Mouse (Mus musculus): ENCODE results near the gene Lhfpl2. TPM values are rescaled to one million over a fixed set of nuclear protein-coding genes. Genes with fewer than 3 reads are reported as not detected.
A peak's percentile ranks its signal among the peaks of the same experiment; 100 is the strongest.

The Lhfpl2 gene
- total RNA-seq, 2 experiments from 2014 or later: 12.1 to 14.4 TPM

DNA sequence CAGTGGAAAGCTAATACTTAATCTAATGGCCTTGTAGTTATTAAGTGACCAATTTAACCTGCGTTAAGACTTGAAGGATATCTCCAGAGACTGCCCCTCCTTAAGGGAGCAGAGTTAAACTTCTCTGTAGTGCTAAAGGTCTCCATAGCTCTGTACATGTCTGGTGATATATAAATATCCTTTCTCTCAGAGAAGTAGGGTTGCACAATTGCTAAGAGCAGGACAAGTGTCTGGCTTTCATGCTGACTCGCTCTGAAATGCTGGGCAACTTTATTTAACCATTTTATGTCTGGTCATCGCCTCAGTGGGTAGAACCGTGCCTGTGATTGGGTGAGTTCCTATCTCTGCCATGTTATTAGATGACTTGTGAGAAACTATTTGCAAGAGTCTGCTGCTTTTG, 36.6 kb downstream of the Lhfpl2 start:
- intact Hi-C loops (cut with DNase I): no loop called here
- DNase-seq: no peak

DNA sequence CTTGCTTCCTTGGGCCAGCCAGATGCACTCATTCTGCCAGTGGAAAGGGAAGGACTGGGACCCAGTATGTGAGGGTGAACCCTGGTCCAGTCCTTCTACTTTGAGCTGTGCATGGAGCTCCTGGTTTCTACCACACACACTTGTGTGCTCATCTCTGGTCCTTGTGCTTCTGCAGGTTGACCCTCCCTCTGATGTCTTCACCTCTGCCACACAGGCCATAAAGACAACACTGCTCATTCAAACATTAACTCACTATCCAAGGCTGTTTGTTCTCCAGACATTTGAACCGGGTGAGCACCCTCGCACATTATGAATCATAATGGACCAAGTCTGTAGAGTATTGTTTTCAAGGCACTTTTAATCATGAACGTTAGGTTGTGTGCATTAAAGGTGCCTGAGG, 37.0 kb downstream of the Lhfpl2 start:
- no peak for DNase-seq
- intact Hi-C loops (cut with DNase I): no loop called here

- intact Hi-C loops (cut with DNase I): no loop called here
- no peak for DNase-seq
These were observed 37.6 kb downstream of the Lhfpl2 start for GRCm38 (mm10) chr13:94095202-94095601.

- DNase-seq: no peak
These were observed 40.1 kb downstream of the Lhfpl2 start for GRCm38 (mm10) chr13:94097667-94098066.

DNA sequence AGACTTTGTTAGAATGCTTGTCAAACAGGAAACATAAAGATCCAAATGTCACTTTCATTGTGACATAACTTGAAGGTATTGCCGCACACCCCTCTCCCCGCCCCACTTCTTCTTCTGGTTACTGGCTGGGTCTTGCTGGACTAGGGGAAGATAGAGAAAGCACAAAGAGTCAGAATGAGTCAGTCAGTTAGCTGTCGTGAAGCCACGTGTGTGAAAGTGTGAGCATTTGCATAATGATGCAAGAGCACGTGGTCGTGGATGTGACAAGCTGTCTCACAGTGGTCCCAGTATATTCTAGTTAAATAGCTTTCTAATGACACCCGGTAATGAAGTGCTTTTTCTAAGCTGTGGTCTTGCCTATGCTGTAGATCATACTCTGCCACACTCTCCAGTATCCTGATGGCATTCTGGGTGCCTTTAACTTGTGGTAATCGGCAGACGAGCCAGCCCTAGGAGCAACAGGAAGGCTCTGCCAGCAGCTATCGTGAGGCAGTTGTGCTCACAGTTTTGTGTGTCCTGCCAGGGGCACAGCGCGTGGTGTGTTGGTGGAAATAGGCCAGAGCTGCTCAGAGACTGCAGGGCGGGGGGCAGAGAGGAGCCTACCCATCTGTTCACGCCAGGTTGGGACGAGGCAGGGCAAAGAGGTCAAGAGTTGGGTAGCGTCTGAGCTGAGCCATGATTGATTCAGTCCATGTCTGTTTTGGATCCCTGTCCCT, 40.9 kb downstream of the Lhfpl2 start:
- intact Hi-C loops (cut with DNase I): no loop called here
- DNase-seq: no peak

More at GRCm38 (mm10) chr13:94097667-94098066, 40.1 kb downstream of the Lhfpl2 start:
- intact Hi-C loops (cut with DNase I): no loop called here

DNA sequence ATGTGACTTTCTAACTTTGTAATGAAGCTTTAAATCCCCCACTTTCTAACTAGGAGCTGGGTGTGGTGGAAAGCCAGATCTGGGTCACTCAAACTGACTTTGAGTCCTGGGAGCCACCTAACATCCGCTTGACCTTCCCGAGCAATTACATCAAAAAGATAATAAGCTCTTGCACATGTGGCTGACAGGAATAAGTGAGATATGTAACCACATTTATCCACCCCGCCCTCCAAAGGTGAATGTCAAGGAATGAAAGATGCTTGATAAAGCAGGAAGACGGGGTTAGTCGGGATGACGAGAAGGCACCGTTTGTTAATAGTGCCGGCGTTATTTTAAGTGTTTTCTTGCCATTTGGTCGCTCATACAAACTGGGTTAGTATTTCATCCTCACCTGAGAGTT, 41.5 kb downstream of the Lhfpl2 start:
- DNase-seq: no peak
- intact Hi-C loops (cut with DNase I): no loop called here

DNA sequence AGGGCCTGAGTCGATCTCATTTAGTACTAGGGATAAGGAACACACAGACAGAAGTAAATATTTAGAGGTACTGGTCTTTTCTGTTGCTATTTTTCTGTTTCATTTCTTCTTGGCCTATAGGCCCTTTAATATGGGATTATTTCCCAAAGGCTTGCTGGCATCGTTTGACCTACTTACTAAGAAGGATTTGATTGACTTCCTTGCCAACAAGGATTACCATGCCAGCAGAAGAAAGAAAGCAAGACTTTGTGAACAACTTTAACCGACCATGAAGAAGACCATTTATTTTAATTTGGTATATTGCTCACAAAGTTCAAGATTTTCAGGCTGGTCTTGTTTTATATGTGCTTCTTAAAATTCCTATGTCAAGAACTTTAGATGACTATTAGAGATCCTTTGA, 42.8 kb downstream of the Lhfpl2 start:
- no peak for DNase-seq

DNA sequence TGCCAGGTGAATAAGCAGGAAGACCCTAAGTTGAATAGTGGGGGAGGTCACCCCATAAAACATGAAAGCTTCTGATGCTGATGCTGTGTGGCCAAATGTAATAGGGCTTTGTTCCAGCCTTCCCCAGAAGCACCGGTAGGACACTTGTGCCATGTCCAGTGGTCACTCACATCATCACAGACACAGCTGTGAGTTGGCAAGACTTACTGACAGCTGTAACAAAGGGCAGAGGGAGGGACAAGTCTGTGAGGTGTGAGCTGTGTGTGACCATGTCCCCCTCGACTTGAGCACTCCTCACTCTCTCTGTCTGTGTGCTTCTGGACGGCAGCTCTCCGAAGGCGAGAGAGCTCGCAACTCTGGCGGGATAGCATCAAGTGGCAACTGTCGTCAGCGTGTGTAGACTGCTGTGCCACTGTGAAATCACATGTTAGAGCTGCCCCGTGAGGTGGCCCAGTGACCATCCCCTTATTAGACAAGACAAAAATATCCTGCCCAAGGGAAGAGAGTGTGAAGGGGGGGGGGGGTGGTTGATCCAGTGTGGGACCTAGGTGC, 43.5 kb downstream of the Lhfpl2 start:
- no peak for DNase-seq
- intact Hi-C loops (cut with DNase I): no loop called here

More for the DNA sequence above, 42.8 kb downstream of the Lhfpl2 start:
- intact Hi-C loops (cut with DNase I): no loop called here

DNA sequence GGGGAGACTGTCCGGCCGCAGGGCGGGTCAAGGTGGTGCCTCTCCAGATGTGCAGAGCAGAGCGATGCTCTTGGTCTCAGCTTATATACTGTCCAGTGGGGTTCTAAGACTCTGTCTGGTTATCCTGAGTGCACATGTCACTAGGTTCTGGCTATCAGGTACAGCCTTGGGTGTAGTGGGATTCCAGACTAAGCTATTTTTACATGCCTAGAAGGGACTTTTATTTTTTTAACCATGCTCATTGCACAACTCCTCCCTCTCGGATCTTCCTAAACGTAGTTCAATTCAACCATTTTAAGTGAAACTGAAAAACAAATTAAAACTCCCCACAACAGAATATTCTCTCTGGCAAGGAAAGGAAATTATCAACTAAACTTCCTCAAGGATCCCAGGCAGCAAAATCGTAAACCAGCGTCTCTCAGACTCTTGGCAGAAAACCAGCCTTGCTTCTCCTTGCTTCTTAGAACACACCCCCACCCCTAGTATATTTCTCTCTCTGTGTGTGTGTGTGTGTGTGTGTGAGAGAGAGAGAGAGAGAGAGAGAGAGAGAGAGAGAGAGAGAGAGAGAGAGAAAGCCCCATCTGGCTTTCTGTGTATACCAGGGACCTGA, 47.4 kb downstream of the Lhfpl2 start:
- intact Hi-C loops (cut with DNase I): no loop called here
- no peak for DNase-seq

DNA sequence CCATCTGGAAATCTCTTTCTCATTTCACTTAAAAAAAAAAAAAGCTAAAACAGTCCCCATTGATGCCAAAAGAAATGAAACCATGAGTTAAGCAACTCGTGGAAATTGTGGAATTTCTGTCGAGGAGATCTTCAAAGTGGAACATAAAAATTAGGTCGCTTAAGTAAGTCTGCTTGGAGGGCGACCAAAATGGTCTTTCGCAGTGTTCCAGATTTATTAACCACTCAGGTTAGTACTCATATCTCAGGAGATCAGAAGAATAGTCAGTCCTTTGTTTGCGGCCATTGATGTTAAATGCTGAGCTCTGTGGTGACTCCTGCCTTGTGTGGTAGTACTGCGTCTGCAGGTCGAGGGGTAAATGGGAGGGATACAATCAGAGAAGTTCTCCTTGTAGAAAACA, 48.8 kb downstream of the Lhfpl2 start:
- intact Hi-C loops (cut with DNase I): no loop called here
- no peak for DNase-seq

DNA sequence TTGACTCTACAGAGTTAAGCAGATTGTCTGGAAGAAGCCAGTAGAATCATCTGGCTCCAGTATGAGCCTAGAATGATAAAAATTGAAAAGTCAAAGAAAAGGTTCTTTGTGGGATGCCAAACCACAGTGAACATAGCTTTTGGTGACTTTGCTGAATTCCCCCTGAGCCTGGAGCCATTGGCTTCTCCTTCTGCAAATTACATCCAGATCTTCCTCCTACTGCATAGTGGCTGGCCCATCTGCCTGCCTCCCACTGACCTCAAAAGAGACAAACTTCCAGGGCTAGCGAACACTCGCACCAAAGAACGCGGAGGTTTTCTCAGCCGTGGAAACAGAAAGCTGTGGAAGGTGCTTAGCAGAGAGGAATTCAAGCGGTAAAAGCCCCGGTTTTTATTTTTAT, 49.4 kb downstream of the Lhfpl2 start:
- intact Hi-C loops (cut with DNase I): no loop called here
- no peak for DNase-seq

DNA sequence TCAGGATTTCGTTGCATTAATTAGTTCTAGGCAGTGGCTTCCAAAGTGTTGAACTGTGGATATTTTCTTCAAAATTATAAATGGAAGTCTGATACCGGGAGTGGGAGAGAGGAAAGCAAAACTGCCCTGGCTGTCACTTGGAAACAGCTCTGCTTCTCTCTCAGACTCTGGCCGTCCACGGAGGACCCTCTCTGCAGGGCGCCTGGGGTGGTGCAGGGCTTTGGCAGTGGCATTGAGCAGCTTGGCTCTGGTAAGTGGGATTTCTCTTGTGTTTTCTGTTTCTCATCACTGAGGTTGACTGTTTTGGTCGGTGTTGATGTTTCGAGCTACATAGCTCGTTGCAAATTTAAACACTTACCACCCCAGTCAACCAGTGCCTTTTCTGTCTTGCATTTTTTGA, 53.0 kb downstream of the Lhfpl2 start:
- intact Hi-C loops (cut with DNase I): no loop called here
- DNase-seq: no peak

- peak; percentile 50 to 54 for DNase-seq
- intact Hi-C loops (cut with DNase I): no loop called here
These were observed 57.9 kb downstream of the Lhfpl2 start for GRCm38 (mm10) chr13:94115476-94115875.

GRCm38 (mm10) chr13:94116705-94117410, 59.3 kb downstream of the Lhfpl2 start:
- DNase-seq: no peak
- intact Hi-C loops (cut with DNase I): no loop called here

- no peak for DNase-seq
- intact Hi-C loops (cut with DNase I): no loop called here
These were observed 59.9 kb downstream of the Lhfpl2 start for GRCm38 (mm10) chr13:94117522-94117921.

GRCm38 (mm10) chr13:94118091-94118490, 60.5 kb downstream of the Lhfpl2 start:
- intact Hi-C loops (cut with DNase I): no loop called here
- no peak for DNase-seq

GRCm38 (mm10) chr13:94119309-94119708, 61.7 kb downstream of the Lhfpl2 start:
- no peak for DNase-seq
- intact Hi-C loops (cut with DNase I): no loop called here

DNA sequence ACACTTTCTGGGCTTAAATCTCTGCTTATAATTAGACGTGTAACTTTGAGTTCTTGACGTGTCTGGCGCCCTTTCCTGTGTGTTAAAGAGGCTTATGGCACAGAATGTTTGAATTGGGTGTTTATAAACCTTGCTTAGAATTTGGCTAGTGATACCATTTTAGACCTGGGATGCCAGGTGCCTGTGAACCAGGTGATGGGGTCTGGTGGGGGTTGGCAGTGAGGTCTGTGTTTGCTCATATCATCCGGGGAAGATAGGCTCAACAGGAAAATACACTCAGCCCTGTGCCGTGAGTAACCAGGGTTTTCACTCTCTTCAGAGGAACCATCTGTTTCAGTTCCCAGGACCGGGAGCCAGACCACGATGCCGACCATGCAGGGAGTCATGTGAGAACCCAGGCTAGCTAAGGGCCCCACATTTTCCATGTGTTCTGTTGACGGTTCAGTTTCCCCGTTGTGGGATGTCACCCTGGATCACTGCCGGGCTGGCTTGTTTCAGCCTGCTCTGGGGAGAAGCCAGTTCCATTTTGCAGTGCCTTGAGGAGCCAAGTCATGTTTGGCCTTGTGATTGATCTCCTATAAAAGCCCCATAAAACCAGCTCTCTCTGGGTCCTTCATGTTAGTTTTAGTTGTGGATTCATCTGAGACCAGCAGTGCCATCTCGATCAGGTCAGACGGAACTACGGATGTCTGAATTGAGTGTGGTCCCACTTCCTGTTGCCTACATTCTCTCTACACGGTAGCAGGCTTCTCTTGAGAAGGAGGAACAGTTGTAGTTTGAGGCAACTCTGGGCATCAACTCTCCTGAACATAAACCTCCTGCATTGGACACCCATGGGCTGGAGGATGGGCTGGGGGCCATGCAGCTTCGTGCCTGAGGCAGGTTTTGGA, 65.4 kb downstream of the Lhfpl2 start:
- peak; percentile 38 to 49 for DNase-seq
- intact Hi-C loops (cut with DNase I): no loop called here

GRCm38 (mm10) chr13:94130394-94130793, 72.8 kb downstream of the Lhfpl2 start:
- no peak for DNase-seq
- intact Hi-C loops (cut with DNase I): no loop called here

- DNase-seq: no peak
- intact Hi-C loops (cut with DNase I): loop anchor here (1.0 kb wide), 1 partner anchor 46 kb away; no protein-coding TSS in a partner anchor
These were observed 73.5 kb downstream of the Lhfpl2 start for GRCm38 (mm10) chr13:94131135-94131534.
